Mouse (Mus musculus): ENCODE data around the gene Kdf1.

Gene Kdf1

GRCm38 (mm10) chr4:133553448-133554330, 34.9 kb downstream of the Kdf1 start:
- no peak for DNase-seq (ENCODE audit: extremely low read depth, low read depth)

GRCm38 (mm10) chr4:133557041-133557717, 38.4 kb downstream of the Kdf1 start:
- no peak for DNase-seq (ENCODE audit: extremely low read depth, low read depth)

- DNase-seq (ENCODE audit: extremely low read depth, low read depth), result no peak
These were observed 41.1 kb downstream of the Kdf1 start for GRCm38 (mm10) chr4:133559846-133560245.

GRCm38 (mm10) chr4:133561622-133562021, 42.9 kb downstream of the Kdf1 start:
- DNase-seq (ENCODE audit: extremely low read depth, low read depth), result no peak

GRCm38 (mm10) chr4:133563123-133563571, 44.4 kb downstream of the Kdf1 start:
- no peak for DNase-seq (ENCODE audit: extremely low read depth, low read depth)

- DNase-seq (ENCODE audit: extremely low read depth, low read depth), result no peak
These were observed 48.5 kb downstream of the Kdf1 start for GRCm38 (mm10) chr4:133567251-133567650.

GRCm38 (mm10) chr4:133569291-133570065, 50.7 kb downstream of the Kdf1 start:
- DNase-seq (ENCODE audit: extremely low read depth, low read depth), result no peak

GRCm38 (mm10) chr4:133570066-133570466, 51.3 kb downstream of the Kdf1 start:
- DNase-seq (ENCODE audit: extremely low read depth, low read depth), result no peak

- peak; percentile 83 for DNase-seq (ENCODE audit: extremely low read depth, low read depth)
These were observed 55.5 kb downstream of the Kdf1 start, which contains the start of gene Gpatch3 for GRCm38 (mm10) chr4:133574070-133574842. Gpatch3 (plus strand) TSS chr4:133574745.

GRCm38 (mm10) chr4:133574843-133575202, 56.1 kb downstream of the Kdf1 start:
- no peak for DNase-seq (ENCODE audit: extremely low read depth, low read depth)

GRCm38 (mm10) chr4:133577983-133578382, 59.2 kb downstream of the Kdf1 start:
- no peak for DNase-seq (ENCODE audit: extremely low read depth, low read depth)
